Mouse (Mus musculus) adrenal gland, postnatal 14 days (tissue): ENCODE measurements at regions not wholly inside any gene's neighbourhood (a gene's known extent, or its start where the extent isn't known, plus 50 kb on each side); places are given as distances from the start of the nearest gene placed in this dataset.

Experiments
- DNase-seq: peaks from one replicate; pipeline ENCODE4 v3.0.0; 2021; ENCODE audit warnings: mixed read lengths

GRCm38 (mm10) chr3:23001071-23001470 lies 924.6 kb downstream of the Tbl1xr1 start:
- DNase-seq: peak; percentile 4

GRCm38 (mm10) chr3:23032064-23032463 lies 955.6 kb downstream of the Tbl1xr1 start:
- no peak for DNase-seq

GRCm38 (mm10) chr3:23063180-23063965 lies 986.9 kb downstream of the Tbl1xr1 start:
- peak; percentile 14 for DNase-seq

DNA sequence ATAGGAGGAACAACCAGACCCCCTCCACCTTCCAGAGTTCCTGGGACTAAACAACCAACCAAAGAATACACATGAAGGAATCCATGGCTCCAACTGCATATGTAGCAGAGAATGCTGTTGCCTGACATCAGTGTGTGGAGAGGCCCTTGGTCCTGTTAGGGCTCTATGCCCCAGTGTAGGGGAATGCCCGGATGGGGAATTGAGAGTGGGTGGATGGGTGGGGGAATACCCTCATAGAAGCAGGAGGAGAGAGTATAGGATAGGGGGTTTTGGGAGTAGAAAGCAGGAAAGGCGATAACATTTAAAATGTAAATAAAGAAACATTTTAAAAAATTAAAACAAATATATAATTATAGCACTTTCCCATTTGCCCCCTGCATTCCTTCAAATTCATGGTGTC lies 995.0 kb downstream of the Tbl1xr1 start:
- DNase-seq: no peak
